Mouse (Mus musculus) liver, adult 2 months (tissue): ENCODE measurements around the gene Wfdc1. TPM values are rescaled to one million over a fixed set of nuclear protein-coding genes. Genes with fewer than 3 reads are reported as not detected.
A peak's percentile ranks its signal among the peaks of the same experiment; 100 is the strongest.

Experiments
- DNase-seq: peaks from one replicate; pipeline ENCODE4 v3.0.0-alpha.2; 2011; ENCODE audit warnings: low read depth, low spot score; ENCODE audit errors: extremely low read depth
- H3K27ac ChIP-seq: fragments of 200-500 bp; replicated peaks from 2 replicates; pipeline ENCODE4 v1.5.1; 2012; ENCODE audit warnings: low read depth, mild to moderate bottlenecking, control low read depth, inconsistent platforms, low read length; ENCODE audit not compliant: insufficient read depth
- H3K27me3 ChIP-seq: fragments of 200-500 bp; 2 replicates; pipeline ENCODE4 v1.6.1; 2012; ENCODE audit warnings: mild to moderate bottlenecking, moderate library complexity, low read length, inconsistent platforms; ENCODE audit not compliant: control insufficient read depth, insufficient read depth
- H3K36me3 ChIP-seq: fragments of 200-500 bp; 2 replicates; pipeline ENCODE4 v1.6.1; 2012; ENCODE audit warnings: low read length, inconsistent platforms; ENCODE audit not compliant: control insufficient read depth, insufficient read depth
- H3K4me1 ChIP-seq: fragments of 200-500 bp; 2 replicates; pipeline ENCODE4 v1.6.1; 2011; ENCODE audit warnings: low read length; ENCODE audit not compliant: control insufficient read depth, insufficient read depth
- H3K4me3 ChIP-seq: fragments of 200-500 bp; 2 replicates; pipeline ENCODE4 v1.5.1; 2011; ENCODE audit warnings: low read depth, mild to moderate bottlenecking, control low read depth, low read length, moderate library complexity; ENCODE audit not compliant: insufficient read depth
- H3K79me2 ChIP-seq: fragments of 200-500 bp; 2 replicates; pipeline ENCODE4 v1.6.1; 2012; ENCODE audit warnings: inconsistent platforms, mild to moderate bottlenecking, low read length, moderate library complexity; ENCODE audit not compliant: control insufficient read depth, insufficient read depth
- H3K9ac ChIP-seq: fragments of 200-500 bp; 2 replicates; pipeline ENCODE4 v1.6.1; 2012; ENCODE audit warnings: low read depth, mild to moderate bottlenecking, control low read depth, inconsistent platforms, low read length
- CTCF ChIP-seq: fragments of 200-500 bp; IDR thresholded peaks from 2 replicates; pipeline ENCODE4 v1.5.1; 2011; ENCODE audit warnings: low read depth, low read length, control low read depth
- POLR2A ChIP-seq: fragments of 200-500 bp; IDR thresholded peaks from 2 replicates; pipeline ENCODE4 v1.6.1; 2011; ENCODE audit warnings: low read length, control low read depth; ENCODE audit not compliant: insufficient read depth; ENCODE audit errors: extremely low read depth
- whole genome bisulfite sequencing: fragments of 180-500 bp; shearing (Covaris S2); methylation state at CpG from one replicate; pipeline ENCODE4 v1.1.7; 2018; 5-methylcytosine and 5-hydroxymethylcytosine counted together
- polyA plus RNA-seq: library from polyadenylated mRNA; depleted of rRNA; stranded (reverse); fragments of >200 nt; gene quantifications from 2 replicates; pipeline ENCODE4 v1.2.3, GENCODE M21; 2012
- total RNA-seq: library from RNA; depleted of rRNA; stranded (reverse); fragments of >200 nt; gene quantifications from 2 replicates; pipeline ENCODE4 v1.2.3, GENCODE M21; 2014

Wfdc1 gene
- total and polyA plus RNA-seq, 2 experiments = 6.6 to 11.8 TPM

GRCm38 (mm10) chr8:119635378-119635777 is 30.8 kb upstream of the Wfdc1 start, which contains the start of gene Kcng4:
Gene Kcng4 (minus strand): TSS chr8:119635680.
- Histone ChIP-seq H3K79me2 (no peaks in the 10 kb centered on the region), H3K36me3 (no peaks in the 10 kb centered on the region), H3K27ac (no peak within 1 kb of the TSS), H3K27me3 (no peaks in the 10 kb centered on the region), H3K4me1 (no peaks in the 10 kb centered on the region; the same call in 1 of the 2 replicates), H3K9ac (no peak within 1 kb of the TSS), H3K4me3 (no peak within 1 kb of the TSS)
- no peak for DNase-seq
- 49% methylated on average over 6 of the region's 6 CpGs for WGBS
- TF ChIP-seq CTCF (no peak), POLR2A (no peak)

DNA sequence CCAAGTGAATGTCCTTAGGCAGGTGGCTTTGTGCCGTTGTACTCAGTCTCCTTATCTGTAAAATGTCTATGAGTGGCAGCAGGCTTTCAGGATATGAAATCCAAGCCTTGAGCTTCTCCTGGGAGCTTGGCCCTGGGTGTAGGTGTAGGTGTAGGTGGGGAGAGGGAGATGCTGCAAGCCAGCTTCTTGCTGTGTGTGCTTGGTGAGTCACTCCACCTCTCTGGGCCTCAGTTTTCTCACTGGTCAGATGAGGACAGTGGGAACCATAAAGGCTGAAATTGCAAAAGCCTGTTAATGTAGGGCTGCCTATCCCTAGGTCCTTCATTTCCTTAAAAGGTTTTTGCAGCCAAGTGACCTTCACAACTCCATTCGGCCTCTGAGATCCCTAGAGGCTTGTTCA is 30.2 kb upstream of the Wfdc1 start:
- Histone ChIP-seq H3K4me1 (no peaks in the 10 kb centered on the region; the same call in 1 of the 2 replicates), H3K36me3 (no peaks in the 10 kb centered on the region), H3K79me2 (no peaks in the 10 kb centered on the region), H3K9ac (no peak overlapping the region), H3K27me3 (no peaks in the 10 kb centered on the region), H3K27ac (no peak overlapping the region), H3K4me3 (no peak overlapping the region)
- peak; percentile 2 for DNase-seq
- WGBS = 42% methylated on average over 2 of the region's 2 CpGs
- TF ChIP-seq CTCF (no peak), POLR2A (no peak)

- Histone ChIP-seq H3K27me3 (no peaks in the 10 kb centered on the region), H3K4me1 (no peaks in the 10 kb centered on the region; the same call in 1 of the 2 replicates), H3K9ac (no peak overlapping the region), H3K79me2 (no peaks in the 10 kb centered on the region), H3K4me3 (no peak overlapping the region), H3K36me3 (no peaks in the 10 kb centered on the region), H3K27ac (no peak overlapping the region)
- TF ChIP-seq CTCF (no peak), POLR2A (no peak)
- 70% methylated on average over 7 of the region's 7 CpGs for WGBS
- DNase-seq = no peak
Measured at GRCm38 (mm10) chr8:119636766-119637165, 29.4 kb upstream of the Wfdc1 start.

DNA sequence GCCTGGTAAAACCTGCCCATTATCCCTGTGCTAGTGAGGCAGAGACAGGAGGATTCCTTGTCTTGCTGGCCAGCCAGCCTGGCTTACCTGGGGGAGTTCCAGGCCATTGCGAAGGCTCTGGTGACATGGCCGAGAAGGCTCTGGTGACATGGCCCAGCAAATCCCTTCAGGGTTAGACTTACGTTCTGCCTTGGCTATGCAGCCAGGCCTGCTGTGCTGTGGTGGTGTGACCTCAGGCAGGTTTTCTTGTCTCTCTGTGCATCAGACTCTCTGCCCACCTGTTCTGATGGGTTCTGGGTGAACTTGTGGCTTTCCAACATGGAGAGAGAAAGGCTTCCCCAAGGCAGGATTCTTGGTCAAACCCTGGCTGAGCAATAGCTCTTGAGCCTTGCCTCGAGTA is 28.8 kb upstream of the Wfdc1 start:
- Histone ChIP-seq H3K4me1 (no peaks in the 10 kb centered on the region; the same call in 1 of the 2 replicates), H3K9ac (no peak overlapping the region), H3K4me3 (no peak overlapping the region), H3K79me2 (no peaks in the 10 kb centered on the region), H3K27ac (no peak overlapping the region), H3K27me3 (no peaks in the 10 kb centered on the region), H3K36me3 (no peaks in the 10 kb centered on the region)
- TF ChIP-seq CTCF (no peak), POLR2A (no peak)
- WGBS = 91% methylated on average over 4 of the region's 4 CpGs
- DNase-seq = no peak

DNA sequence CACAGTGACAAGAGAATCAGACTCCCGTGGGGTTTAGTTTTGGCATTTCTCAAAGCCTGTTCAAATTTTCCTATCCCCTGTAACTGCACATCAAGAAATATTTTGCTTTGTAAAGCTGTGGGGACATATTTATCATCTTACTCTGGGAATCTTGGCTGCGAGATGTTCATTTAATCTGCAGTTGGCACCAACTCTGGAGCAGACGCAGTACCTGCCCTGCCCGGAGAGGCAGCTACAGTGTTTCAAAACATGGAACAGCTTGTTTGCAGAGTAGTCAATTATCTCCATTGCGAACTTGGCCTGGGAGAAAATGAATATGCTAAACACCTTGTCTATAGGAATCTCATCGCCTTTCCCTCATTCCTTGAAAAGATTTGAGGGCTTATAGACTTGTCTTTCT is 27.9 kb upstream of the Wfdc1 start:
- Histone ChIP-seq H3K27me3 (no peaks in the 10 kb centered on the region), H3K9ac (no peak overlapping the region), H3K79me2 (no peaks in the 10 kb centered on the region), H3K36me3 (no peaks in the 10 kb centered on the region), H3K27ac (no peak overlapping the region), H3K4me3 (no peak overlapping the region), H3K4me1 (no peaks in the 10 kb centered on the region; the same call in 1 of the 2 replicates)
- DNase-seq = no peak
- TF ChIP-seq POLR2A (no peak), CTCF (no peak)
- WGBS = 74% methylated on average over 6 of the region's 6 CpGs

DNA sequence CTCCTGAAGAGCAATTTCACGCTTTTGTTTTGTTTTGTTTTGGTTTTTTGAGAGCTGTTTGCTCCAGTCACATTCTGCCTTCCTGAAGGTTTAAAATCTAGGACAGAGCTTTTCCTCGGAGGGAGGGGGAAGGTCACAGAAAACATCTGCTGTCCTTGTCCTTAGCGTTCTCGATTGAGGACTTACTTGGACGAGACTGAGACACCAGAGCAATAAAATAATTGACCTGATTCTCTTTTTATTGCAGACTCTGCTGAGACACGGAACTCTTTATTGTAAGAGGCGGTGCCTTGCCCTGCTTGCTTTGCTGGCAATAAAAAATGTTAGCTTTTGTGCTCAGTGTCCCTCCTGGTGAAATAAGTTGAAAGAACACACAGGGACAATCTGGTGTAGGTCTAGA is 26.4 kb upstream of the Wfdc1 start:
- Histone ChIP-seq H3K27me3 (no peaks in the 10 kb centered on the region), H3K4me1 (no peaks in the 10 kb centered on the region; the same call in 1 of the 2 replicates), H3K4me3 (no peak overlapping the region), H3K36me3 (no peaks in the 10 kb centered on the region), H3K9ac (no peak overlapping the region), H3K27ac (no peak overlapping the region), H3K79me2 (no peaks in the 10 kb centered on the region)
- TF ChIP-seq POLR2A (no peak), CTCF (no peak)
- no peak for DNase-seq
- 69% methylated on average over 7 of the region's 7 CpGs for WGBS
